Mouse (Mus musculus) hindbrain, embryonic 15.5 days (tissue): Measurements from ENCODE around the gene Igfbp5. TPM values are rescaled to one million over a fixed set of nuclear protein-coding genes. Genes with fewer than 3 reads are reported as not detected.

Experiments
- ATAC-seq: fragments of 200-750 bp; cut with Nextera tagmentation; 2 replicates; pipeline ENCODE4 v1.8.0; 2017; ENCODE audit warnings: low read depth, moderate number of reproducible peaks, moderate TSS enrichment; ENCODE audit not compliant: low FRiP score
- H3K27ac ChIP-seq: fragments of 300-500 bp; sonication (generic); replicated peaks from 2 replicates; pipeline ENCODE4 v1.5.1; 2015; ENCODE audit warnings: mild to moderate bottlenecking, inconsistent platforms
- H3K27me3 ChIP-seq: fragments of 300-500 bp; sonication (generic); 2 replicates; pipeline ENCODE4 v1.6.1; 2015; ENCODE audit warnings: control low read depth, inconsistent platforms
- H3K36me3 ChIP-seq: fragments of 300-500 bp; sonication (generic); 2 replicates; pipeline ENCODE4 v1.6.1; 2015; ENCODE audit warnings: control low read depth, inconsistent platforms
- H3K4me1 ChIP-seq: fragments of 300-500 bp; sonication (generic); replicated peaks from 2 replicates; pipeline ENCODE4 v1.6.1; 2015; ENCODE audit warnings: control low read depth, inconsistent platforms
- H3K4me2 ChIP-seq: fragments of 300-500 bp; sonication (generic); 2 replicates; pipeline ENCODE4 v1.6.1; 2015; ENCODE audit warnings: moderate library complexity, mild to moderate bottlenecking, inconsistent platforms
- H3K4me3 ChIP-seq: fragments of 300-500 bp; sonication (generic); 2 replicates; pipeline ENCODE4 v1.5.1; 2015; ENCODE audit warnings: mild to moderate bottlenecking, inconsistent platforms
- H3K9ac ChIP-seq: fragments of 300-500 bp; sonication (generic); 2 replicates; pipeline ENCODE4 v1.6.1; 2015; ENCODE audit warnings: inconsistent platforms
- H3K9me3 ChIP-seq: fragments of 300-500 bp; sonication (generic); 2 replicates; pipeline ENCODE4 v1.6.1; 2016; ENCODE audit warnings: control low read depth, inconsistent platforms
- WGBS: fragments of 180-500 bp; shearing (Covaris S2); methylation state at CpG from one replicate; pipeline ENCODE4 v1.1.7; 2015; 5-methylcytosine and 5-hydroxymethylcytosine counted together
- polyA plus RNA-seq: library from polyadenylated mRNA; unstranded; fragments of >200 nt; fragmentation: Nextera tagmentation; extraction: Ambion mirVana; gene quantifications from 2 replicates; pipeline ENCODE4 v1.2.1, GENCODE M21; 2015

Igfbp5 gene
- polyA plus RNA-seq, 1 experiment from 2014 or later = 56.5 TPM

GRCm38 (mm10) chr1:72815184-72815583 is 59.5 kb downstream of the Igfbp5 start:
- H3K27ac ChIP-seq = no peak overlapping the region
- no peak overlapping the region for H3K4me2 ChIP-seq
- no peak overlapping the region for H3K4me3 ChIP-seq
- peaks cover 18% of the 10 kb centered on the region for H3K4me1 ChIP-seq
- H3K9ac ChIP-seq = no peak overlapping the region
- H3K36me3 ChIP-seq = no peaks in the 10 kb centered on the region
- no peaks in the 10 kb centered on the region for H3K9me3 ChIP-seq
- ATAC-seq = no peak
- no peaks in the 10 kb centered on the region for H3K27me3 ChIP-seq
- WGBS = 43% methylated on average over 5 of the region's 5 CpGs

GRCm38 (mm10) chr1:72813639-72814403 is 60.9 kb downstream of the Igfbp5 start:
- no peaks in the 10 kb centered on the region for H3K36me3 ChIP-seq
- H3K4me3 ChIP-seq = no peak overlapping the region
- H3K27me3 ChIP-seq = no peaks in the 10 kb centered on the region
- no peak overlapping the region for H3K9ac ChIP-seq
- no peak overlapping the region for H3K4me2 ChIP-seq
- H3K4me1 ChIP-seq = peaks cover 18% of the 10 kb centered on the region
- ATAC-seq = peak; percentile 61
- H3K9me3 ChIP-seq = no peaks in the 10 kb centered on the region
- H3K27ac ChIP-seq = peak overlapping the region; percentile 55
- WGBS = 12% methylated on average over 6 of the region's 6 CpGs

GRCm38 (mm10) chr1:72813089-72813638 is 61.5 kb downstream of the Igfbp5 start:
- Histone ChIP-seq H3K4me3 (no peak overlapping the region), H3K9ac (no peak overlapping the region), H3K27ac (peak overlapping the region; percentile 55), H3K4me2 (no peak overlapping the region), H3K36me3 (no peaks in the 10 kb centered on the region), H3K9me3 (no peaks in the 10 kb centered on the region), H3K4me1 (peaks cover 18% of the 10 kb centered on the region), H3K27me3 (no peaks in the 10 kb centered on the region)
- WGBS = 43% methylated on average over 5 of the region's 5 CpGs
- peak; percentile 70 for ATAC-seq

- WGBS = 95% methylated on average over 3 of the region's 3 CpGs
- Histone ChIP-seq H3K4me2 (no peak overlapping the region), H3K4me1 (peaks cover 23% of the 10 kb centered on the region), H3K9ac (no peak overlapping the region), H3K27me3 (no peaks in the 10 kb centered on the region), H3K4me3 (no peak overlapping the region), H3K36me3 (no peaks in the 10 kb centered on the region), H3K27ac (no peak overlapping the region), H3K9me3 (no peaks in the 10 kb centered on the region)
- ATAC-seq = no peak
These were observed 63.6 kb downstream of the Igfbp5 start for GRCm38 (mm10) chr1:72811061-72811460.

- Histone ChIP-seq H3K4me2 (no peak overlapping the region), H3K4me1 (peaks cover 24% of the 10 kb centered on the region), H3K27me3 (no peaks in the 10 kb centered on the region), H3K27ac (no peak overlapping the region), H3K9me3 (no peaks in the 10 kb centered on the region), H3K36me3 (no peaks in the 10 kb centered on the region), H3K9ac (no peak overlapping the region), H3K4me3 (no peak overlapping the region)
- WGBS = 86% methylated on average over 7 of the region's 7 CpGs
- no peak for ATAC-seq
These were observed 64.6 kb downstream of the Igfbp5 start for GRCm38 (mm10) chr1:72809951-72810675.

- no peak for ATAC-seq
- WGBS = 92% methylated on average over 7 of the region's 7 CpGs
These were observed 65.4 kb downstream of the Igfbp5 start for GRCm38 (mm10) chr1:72809304-72809703.

More at GRCm38 (mm10) chr1:72809304-72809703, 65.4 kb downstream of the Igfbp5 start:
- no peak overlapping the region for H3K4me2 ChIP-seq
- no peak overlapping the region for H3K9ac ChIP-seq
- H3K27me3 ChIP-seq = no peaks in the 10 kb centered on the region
- H3K4me1 ChIP-seq = peaks cover 30% of the 10 kb centered on the region
- H3K4me3 ChIP-seq = no peak overlapping the region
- no peaks in the 10 kb centered on the region for H3K36me3 ChIP-seq
- no peak overlapping the region for H3K27ac ChIP-seq
- H3K9me3 ChIP-seq = no peaks in the 10 kb centered on the region

Other genes with a start within 250 kb of the Igfbp5 start
- gene Ankar, start 174.3 kb downstream of the Igfbp5 start, polyA plus RNA-seq = not detected in 2 replicates
- gene Rpl37a, start 163.6 kb downstream of the Igfbp5 start, polyA plus RNA-seq = 919 and 1,034 TPM in 2 replicates
- gene Igfbp2, start 50.4 kb downstream of the Igfbp5 start, polyA plus RNA-seq = 463 and 473 TPM in 2 replicates
- not detected in 2 replicates for gene Tnp1, start 141.0 kb upstream of the Igfbp5 start, polyA plus RNA-seq